Mouse (Mus musculus) embryonic facial prominence, embryonic 15.5 days (tissue): ENCODE data around the gene Cfap161. TPM values are rescaled to one million over a fixed set of nuclear protein-coding genes. Genes with fewer than 3 reads are reported as not detected.

Experiments
- ATAC-seq: fragments of 200-750 bp; cut with Nextera tagmentation; 2 replicates; pipeline ENCODE4 v1.8.0; 2017; ENCODE audit warnings: low read depth, moderate TSS enrichment; ENCODE audit not compliant: insufficient number of reproducible peaks, low FRiP score, low TSS enrichment
- H3K27ac ChIP-seq: fragments of 300-500 bp; sonication (generic); replicated peaks from 2 replicates; pipeline ENCODE4 v1.5.1; 2015; ENCODE audit warnings: mild to moderate bottlenecking, inconsistent platforms
- H3K27me3 ChIP-seq: fragments of 300-500 bp; sonication (generic); 2 replicates; pipeline ENCODE4 v1.6.1; 2015; ENCODE audit warnings: inconsistent platforms
- H3K36me3 ChIP-seq: fragments of 300-500 bp; sonication (generic); 2 replicates; pipeline ENCODE4 v1.6.1; 2015; ENCODE audit warnings: mild to moderate bottlenecking, inconsistent platforms
- H3K4me1 ChIP-seq: fragments of 300-500 bp; sonication (generic); 2 replicates; pipeline ENCODE4 v1.6.1; 2015; ENCODE audit warnings: inconsistent platforms
- H3K4me2 ChIP-seq: fragments of 300-500 bp; sonication (generic); replicated peaks from 2 replicates; pipeline ENCODE4 v1.6.1; 2015; ENCODE audit warnings: mild to moderate bottlenecking, inconsistent platforms
- H3K4me3 ChIP-seq: fragments of 300-500 bp; sonication (generic); replicated peaks from 2 replicates; pipeline ENCODE4 v1.5.1; 2015; ENCODE audit warnings: mild to moderate bottlenecking, inconsistent platforms
- H3K9ac ChIP-seq: fragments of 300-500 bp; sonication (generic); 2 replicates; pipeline ENCODE4 v1.6.1; 2015; ENCODE audit warnings: inconsistent platforms
- H3K9me3 ChIP-seq: fragments of 300-500 bp; sonication (generic); replicated peaks from 2 replicates; pipeline ENCODE4 v1.6.1; 2016; ENCODE audit warnings: inconsistent platforms
- WGBS: fragments of 180-500 bp; shearing (Covaris S2); methylation state at CpG from one replicate; pipeline ENCODE4 v1.1.7; 2015; 5-methylcytosine and 5-hydroxymethylcytosine counted together
- polyA plus RNA-seq: library from polyadenylated mRNA; unstranded; fragments of >200 nt; fragmentation: Nextera tagmentation; extraction: Ambion mirVana; gene quantifications from 2 replicates; pipeline ENCODE4 v1.2.1, GENCODE M21; 2015

Gene Cfap161
- polyA plus RNA-seq, 1 experiment from 2014 or later = 14.1 TPM

DNA sequence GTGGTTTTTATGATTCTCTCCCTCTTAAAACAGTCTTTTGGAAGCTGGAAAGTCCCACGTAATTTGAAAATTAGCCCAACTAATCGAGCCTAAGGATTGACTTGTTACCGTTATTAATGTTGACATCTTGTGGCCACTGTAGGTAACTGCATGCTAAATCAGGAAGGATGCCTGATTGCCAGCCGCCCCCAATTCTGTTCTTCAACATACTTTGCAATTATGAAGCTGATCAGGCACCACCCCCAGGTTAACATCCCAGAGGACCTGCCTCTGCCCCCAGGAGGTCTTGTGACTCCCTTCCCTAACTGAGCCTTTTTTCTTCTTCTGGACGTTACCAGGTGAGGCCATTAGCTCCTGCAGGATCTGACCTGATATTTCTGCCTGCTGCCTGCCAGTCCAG, 20.0 kb downstream of the Cfap161 start:
- Histone ChIP-seq H3K9me3 (no peaks in the 10 kb centered on the region), H3K36me3 (no peaks in the 10 kb centered on the region), H3K4me2 (no peak overlapping the region), H3K27me3 (peaks cover 4% of the 10 kb centered on the region), H3K9ac (no peak overlapping the region), H3K27ac (no peak overlapping the region), H3K4me3 (no peak overlapping the region), H3K4me1 (peaks cover 10% of the 10 kb centered on the region; the same call in 1 of the 2 replicates)
- no peak for ATAC-seq
- WGBS = 12% methylated on average over 5 of the region's 5 CpGs

DNA sequence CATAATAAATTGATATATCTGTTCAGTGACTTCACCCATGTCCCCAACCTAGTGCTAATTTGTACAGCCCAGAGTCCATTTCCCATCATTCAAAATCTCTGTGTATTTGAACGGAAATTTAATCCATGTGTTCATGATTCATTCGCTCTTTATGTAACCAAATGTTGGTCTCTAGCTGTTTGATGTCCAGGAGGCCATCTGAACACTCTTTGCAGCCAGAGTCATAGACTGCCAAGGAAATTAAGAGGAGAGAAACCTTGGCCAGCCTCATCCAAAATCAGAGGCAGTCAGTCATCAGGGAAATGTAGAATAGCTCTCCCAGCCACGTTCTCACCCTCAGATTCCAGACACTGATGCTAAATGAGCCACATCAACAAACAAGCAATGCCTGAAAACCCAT, 31.0 kb downstream of the Cfap161 start:
- no peak for ATAC-seq
- H3K4me2 ChIP-seq = no peak overlapping the region
- no peaks in the 10 kb centered on the region for H3K9me3 ChIP-seq
- H3K4me3 ChIP-seq = no peak overlapping the region
- H3K9ac ChIP-seq = no peak overlapping the region
- H3K27me3 ChIP-seq = no peaks in the 10 kb centered on the region
- H3K27ac ChIP-seq = no peak overlapping the region
- no peaks in the 10 kb centered on the region for H3K36me3 ChIP-seq
- peaks cover 7% of the 10 kb centered on the region; the same call in 1 of the 2 replicates for H3K4me1 ChIP-seq
- 44% methylated on average over 3 of the region's 3 CpGs for WGBS

DNA sequence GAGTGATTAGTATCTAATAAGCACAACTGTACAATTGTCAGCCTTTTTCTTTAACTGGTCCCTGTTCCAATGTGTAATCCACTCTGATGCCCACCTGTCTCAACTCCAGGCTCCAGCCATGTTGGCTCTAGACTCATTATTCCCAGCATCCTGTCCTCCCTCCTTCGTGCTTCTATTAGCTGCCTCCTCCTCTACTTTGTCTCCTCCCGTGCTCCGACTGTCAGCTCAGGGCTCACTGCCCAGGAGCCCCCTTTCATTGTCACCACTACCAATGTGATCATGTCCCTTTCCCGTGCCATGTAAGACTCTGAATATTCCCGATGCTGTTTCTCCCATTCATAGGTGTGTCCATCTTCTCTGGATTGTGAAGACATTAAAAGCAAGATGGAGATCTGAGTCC, 32.3 kb downstream of the Cfap161 start:
- Histone ChIP-seq H3K27me3 (no peaks in the 10 kb centered on the region), H3K36me3 (no peaks in the 10 kb centered on the region), H3K27ac (no peak overlapping the region), H3K9ac (no peak overlapping the region), H3K9me3 (no peaks in the 10 kb centered on the region), H3K4me1 (0 out of 2 replicates have a peak, but pooled peaks cover 6% of the 10 kb centered on the region), H3K4me2 (no peak overlapping the region), H3K4me3 (no peak overlapping the region)
- no peak for ATAC-seq
- WGBS = 85% methylated on average over 5 of the region's 5 CpGs

DNA sequence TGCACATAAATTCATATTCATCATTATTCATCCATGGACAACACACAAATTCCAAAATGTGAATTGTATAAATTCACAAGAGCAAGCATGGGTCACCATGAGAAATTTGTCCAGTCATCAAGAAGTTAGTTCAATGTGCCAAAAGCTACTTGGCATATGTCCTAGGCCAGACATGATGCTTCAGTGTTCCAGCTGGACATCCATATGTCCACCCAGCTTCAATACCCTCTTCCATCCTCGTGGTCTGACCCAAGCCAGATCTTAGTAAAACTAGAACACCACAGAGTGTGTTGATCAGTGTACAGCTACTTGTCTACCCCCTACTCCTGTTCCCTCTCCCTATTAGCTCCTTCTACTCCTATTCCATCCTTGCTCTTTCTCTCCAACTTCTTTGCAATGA, 43.6 kb downstream of the Cfap161 start:
- H3K9me3 ChIP-seq = no peaks in the 10 kb centered on the region
- peaks cover 5% of the 10 kb centered on the region for H3K4me1 ChIP-seq
- no peak overlapping the region for H3K4me3 ChIP-seq
- 0 out of 2 replicates have a peak overlapping the region, but pooled peaks have one; percentile 17 for H3K27ac ChIP-seq
- no peak for ATAC-seq
- no peak overlapping the region for H3K4me2 ChIP-seq
- no peak overlapping the region for H3K9ac ChIP-seq
- no peaks in the 10 kb centered on the region for H3K36me3 ChIP-seq
- WGBS = 43% methylated on average over 1 of the region's 1 CpGs
- H3K27me3 ChIP-seq = no peaks in the 10 kb centered on the region

DNA sequence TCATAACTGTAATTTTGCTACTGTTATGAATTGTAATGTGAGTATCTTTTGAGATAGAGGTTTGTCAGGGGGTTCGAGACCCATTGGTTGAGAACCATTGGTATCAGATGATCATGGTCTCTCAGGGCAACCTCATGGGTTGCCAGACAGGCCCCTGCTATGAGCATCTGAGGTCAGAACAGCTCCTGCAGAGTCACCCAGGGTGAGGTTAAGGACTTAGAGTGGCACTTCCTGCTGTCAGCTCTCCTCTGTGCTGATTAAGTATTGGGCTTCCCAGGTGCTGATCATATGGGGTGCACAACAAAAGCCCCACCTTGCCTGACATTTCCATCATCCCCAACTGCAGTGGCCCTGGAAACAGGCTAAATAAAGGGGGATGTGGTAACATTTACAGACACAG, 46.3 kb downstream of the Cfap161 start:
- no peak overlapping the region for H3K27ac ChIP-seq
- 88% methylated on average over 1 of the region's 1 CpGs for WGBS
- no peaks in the 10 kb centered on the region for H3K27me3 ChIP-seq
- H3K9ac ChIP-seq = no peak overlapping the region
- H3K4me1 ChIP-seq = peaks cover 27% of the 10 kb centered on the region
- no peaks in the 10 kb centered on the region for H3K36me3 ChIP-seq
- no peak overlapping the region for H3K4me2 ChIP-seq
- no peak for ATAC-seq
- H3K4me3 ChIP-seq = no peak overlapping the region
- H3K9me3 ChIP-seq = no peaks in the 10 kb centered on the region

DNA sequence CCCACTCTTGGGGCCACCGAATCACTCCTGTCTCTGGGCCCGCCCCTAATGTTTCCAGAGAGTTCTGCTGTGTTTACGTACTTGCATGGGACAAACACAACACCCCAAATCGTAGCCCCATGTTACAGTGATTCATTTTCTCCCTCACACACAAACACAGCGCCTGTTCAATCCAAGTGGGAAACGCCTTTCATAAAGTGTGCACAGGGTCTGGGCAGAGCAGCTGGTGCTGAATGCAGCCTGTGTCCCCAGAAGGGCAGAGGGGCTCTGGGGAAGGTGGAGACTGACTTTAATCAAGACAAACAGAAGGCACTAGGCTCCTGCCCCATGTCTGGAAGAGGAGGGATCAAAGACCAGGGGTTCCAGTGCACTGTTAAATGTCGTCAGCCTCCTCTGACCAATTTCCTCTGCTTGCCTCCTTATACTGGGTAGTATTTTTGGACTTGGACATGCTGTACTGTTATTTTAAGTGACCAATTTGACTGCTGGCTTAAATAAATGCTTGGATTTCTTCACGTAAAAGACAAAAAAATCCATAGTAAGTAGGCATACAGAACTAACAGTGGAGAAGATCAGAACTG, 48.5 kb downstream of the Cfap161 start:
- WGBS = 34% methylated on average over 8 of the region's 8 CpGs
- H3K4me2 ChIP-seq = peak overlapping the region; percentile 47
- H3K36me3 ChIP-seq = no peaks in the 10 kb centered on the region
- H3K9me3 ChIP-seq = no peaks in the 10 kb centered on the region
- H3K4me3 ChIP-seq = peak overlapping the region; percentile 35
- H3K27ac ChIP-seq = peak overlapping the region; percentile 86
- peaks cover 27% of the 10 kb centered on the region for H3K4me1 ChIP-seq
- H3K27me3 ChIP-seq = no peaks in the 10 kb centered on the region
- no peak overlapping the region for H3K9ac ChIP-seq
- peak; percentile 49; the same call in 1 of the 2 replicates for ATAC-seq

DNA sequence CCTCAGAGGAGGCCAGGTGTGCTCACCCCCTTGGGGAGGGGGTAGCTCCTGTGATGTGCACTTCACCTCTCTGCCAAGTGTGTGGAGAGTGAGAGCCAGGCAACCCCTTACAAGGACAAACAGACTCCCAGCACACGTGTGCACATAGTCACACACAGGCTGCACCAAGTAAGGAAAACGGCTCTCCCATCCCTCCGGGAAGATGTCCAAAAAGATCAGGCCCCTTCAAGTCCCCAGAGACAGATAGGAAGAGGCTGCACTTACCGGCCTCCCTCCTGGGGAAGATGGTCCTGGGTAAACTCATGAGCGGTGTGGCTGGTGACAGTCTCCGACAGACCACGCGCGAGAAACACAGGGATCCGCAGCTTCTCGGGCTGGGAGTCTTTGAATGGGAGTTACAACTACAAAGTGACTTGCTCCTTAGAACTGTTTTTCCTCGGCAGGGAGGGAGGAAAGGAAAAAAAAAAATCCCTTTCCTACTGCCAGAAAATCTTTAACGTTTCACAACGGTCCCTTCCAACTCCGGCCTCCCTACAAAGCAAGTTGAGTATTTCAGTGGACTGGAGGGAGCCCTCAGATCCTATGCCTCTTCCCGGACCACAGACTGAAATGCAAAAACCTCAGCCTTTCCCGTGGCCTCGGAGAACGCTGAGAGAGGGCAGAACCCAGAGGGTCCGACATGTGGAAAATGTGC, 49.1 kb downstream of the Cfap161 start, which contains the start of gene Il16:
Gene Il16 (minus strand): TSS at position 314 of the 694 bp plus-strand sequence.
- ATAC-seq = no peak
- Histone ChIP-seq H3K36me3 (no peaks in the 10 kb centered on the region), H3K9me3 (no peaks in the 10 kb centered on the region), H3K4me2 (peak within 1 kb of the TSS; percentile 47), H3K27me3 (no peaks in the 10 kb centered on the region), H3K9ac (no peak within 1 kb of the TSS; the same call in 1 of the 2 replicates), H3K4me3 (peak within 1 kb of the TSS; percentile 35), H3K27ac (peak within 1 kb of the TSS; percentile 86), H3K4me1 (peaks cover 27% of the 10 kb centered on the region)
- WGBS = 20% methylated on average over 20 of the region's 20 CpGs

DNA sequence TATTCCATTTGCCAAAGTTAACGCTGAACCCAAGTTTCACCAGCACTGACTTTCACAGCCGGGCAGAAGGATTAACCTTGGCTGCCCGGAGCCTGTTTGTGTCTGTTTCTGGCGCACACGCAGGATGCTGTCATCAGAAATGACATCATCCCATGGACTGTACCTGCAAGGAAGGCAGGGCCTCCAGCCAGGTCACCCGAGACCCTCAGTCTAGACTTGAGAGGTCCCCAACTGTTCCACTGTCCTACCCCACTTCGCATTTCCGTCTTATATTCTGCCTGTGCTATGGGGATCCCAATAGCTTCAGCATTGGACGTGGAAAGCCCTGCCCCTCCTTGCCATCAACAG, 49.6 kb downstream of the Cfap161 start:
- H3K4me2 ChIP-seq = peak overlapping the region; percentile 47
- peak; percentile 45; the same call in 1 of the 2 replicates for ATAC-seq
- no peaks in the 10 kb centered on the region for H3K36me3 ChIP-seq
- peak overlapping the region; percentile 35 for H3K4me3 ChIP-seq
- no peaks in the 10 kb centered on the region for H3K27me3 ChIP-seq
- H3K4me1 ChIP-seq = peaks cover 29% of the 10 kb centered on the region
- WGBS = 49% methylated on average over 9 of the region's 9 CpGs
- H3K9ac ChIP-seq = no peak overlapping the region
- H3K27ac ChIP-seq = peak overlapping the region; percentile 86
- no peaks in the 10 kb centered on the region for H3K9me3 ChIP-seq

DNA sequence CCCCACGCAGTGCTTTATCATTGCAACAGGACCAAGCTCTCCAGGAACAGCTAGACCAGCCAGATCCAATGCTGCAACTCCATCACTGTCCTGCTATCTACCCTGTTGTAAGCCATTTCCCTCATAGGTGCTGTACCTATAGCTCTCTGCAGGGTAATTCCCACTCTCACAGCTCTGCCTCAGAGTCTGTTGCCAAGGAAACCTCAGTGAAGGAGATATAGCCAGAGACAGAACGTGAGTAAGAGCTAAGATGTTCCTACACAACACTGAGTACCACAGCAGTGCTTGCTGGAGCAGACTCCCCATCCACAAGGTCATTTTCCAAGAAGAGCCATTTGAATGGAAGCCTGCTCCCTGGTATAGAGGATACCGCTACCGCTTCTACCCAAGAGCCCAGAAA, 50.4 kb downstream of the Cfap161 start:
- Histone ChIP-seq H3K4me2 (peak overlapping the region; percentile 47), H3K9me3 (no peaks in the 10 kb centered on the region), H3K27me3 (no peaks in the 10 kb centered on the region), H3K4me1 (peaks cover 37% of the 10 kb centered on the region), H3K9ac (no peak overlapping the region), H3K4me3 (peak overlapping the region; percentile 35), H3K27ac (peak overlapping the region; percentile 86), H3K36me3 (no peaks in the 10 kb centered on the region)
- no peak for ATAC-seq
- 80% methylated on average over 4 of the region's 4 CpGs for WGBS

DNA sequence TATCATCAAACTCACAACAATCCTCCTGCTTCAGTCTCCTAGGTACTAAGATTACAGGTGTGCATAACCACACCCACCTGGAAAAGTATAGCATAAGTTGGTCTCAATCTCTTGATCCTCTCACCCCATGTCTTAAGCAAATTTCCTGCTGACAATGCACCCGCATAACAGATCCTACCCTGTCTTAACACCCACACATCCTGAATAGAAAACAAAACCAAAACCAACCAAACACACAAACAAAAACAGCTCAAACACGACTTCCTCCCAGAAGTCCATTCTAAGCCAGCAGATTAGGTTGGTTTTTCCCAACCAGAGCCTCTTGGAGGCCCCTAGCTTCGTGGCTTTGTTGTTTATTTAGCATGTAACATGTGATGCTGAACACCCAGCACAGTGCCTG, 52.0 kb downstream of the Cfap161 start:
- H3K27ac ChIP-seq = no peak overlapping the region
- H3K9ac ChIP-seq = no peak overlapping the region
- H3K36me3 ChIP-seq = no peaks in the 10 kb centered on the region
- ATAC-seq = no peak
- H3K4me2 ChIP-seq = no peak overlapping the region
- H3K4me3 ChIP-seq = no peak overlapping the region
- no peaks in the 10 kb centered on the region for H3K9me3 ChIP-seq
- no peaks in the 10 kb centered on the region for H3K27me3 ChIP-seq
- H3K4me1 ChIP-seq = peaks cover 52% of the 10 kb centered on the region
- 43% methylated on average over 3 of the region's 3 CpGs for WGBS

DNA sequence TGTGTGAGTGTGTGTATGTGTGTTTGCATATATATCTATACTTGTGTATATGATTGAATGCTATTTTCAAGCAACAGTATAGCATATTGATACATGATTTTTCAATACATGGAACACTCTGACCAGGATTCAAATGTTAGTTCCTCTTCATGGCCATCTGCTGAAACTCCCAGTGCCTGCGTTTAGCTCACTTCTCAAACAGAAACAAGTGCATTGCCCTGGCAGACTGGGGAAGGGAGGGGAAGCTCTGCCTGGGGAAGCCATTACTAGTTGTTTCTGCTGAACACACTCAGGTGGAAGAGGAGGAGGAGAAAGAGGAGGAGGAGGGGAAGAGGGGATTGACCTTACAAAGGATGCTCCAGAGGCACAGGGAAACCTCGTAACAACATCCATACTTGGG, 52.7 kb downstream of the Cfap161 start:
- no peak overlapping the region for H3K27ac ChIP-seq
- ATAC-seq = no peak
- 88% methylated on average over 2 of the region's 2 CpGs for WGBS
- H3K4me2 ChIP-seq = no peak overlapping the region
- H3K4me1 ChIP-seq = peaks cover 52% of the 10 kb centered on the region
- H3K27me3 ChIP-seq = no peaks in the 10 kb centered on the region
- H3K36me3 ChIP-seq = no peaks in the 10 kb centered on the region
- no peak overlapping the region for H3K9ac ChIP-seq
- no peaks in the 10 kb centered on the region for H3K9me3 ChIP-seq
- H3K4me3 ChIP-seq = no peak overlapping the region
